Mouse (Mus musculus) MEL (cell line): Measurements from ENCODE around the gene 2410004B18Rik.

Experiments used
- CTCF ChIP-seq, 3 experiments: IDR thresholded peaks in 2 of 3; conservative IDR thresholded peaks in 1 of 3; 2 replicates each; pipeline ENCODE4 v1.5.1; 2011 to 2012; ENCODE audit warnings: low read length in 3 of 3, low read depth in 2 of 3, mild to moderate bottlenecking in 2 of 3, improper control_type of control experiment in 1 of 3, inconsistent platforms in 1 of 3, mixed read lengths in 1 of 3, moderate library complexity in 1 of 3; ENCODE audit not compliant: control insufficient read depth in 1 of 3, insufficient read depth in 1 of 3, poor library complexity in 1 of 3, severe bottlenecking in 1 of 3
- POLR2A ChIP-seq, 2 experiments: IDR thresholded peaks; 2 replicates each; pipeline ENCODE4 v1.6.1; 2011 to 2012; ENCODE audit warnings: low read length in 2 of 2, mild to moderate bottlenecking in 2 of 2, control low read depth in 1 of 2, improper control_type of control experiment in 1 of 2, low read depth in 1 of 2, moderate library complexity in 1 of 2; ENCODE audit not compliant: control insufficient read depth in 1 of 2, insufficient read depth in 1 of 2, poor library complexity in 1 of 2
- RCOR1 ChIP-seq: IDR thresholded peaks from 2 replicates; pipeline ENCODE4 v1.6.1; 2012; ENCODE audit warnings: low read depth, mild to moderate bottlenecking, inconsistent platforms, low read length, improper control_type of control experiment

DNA sequence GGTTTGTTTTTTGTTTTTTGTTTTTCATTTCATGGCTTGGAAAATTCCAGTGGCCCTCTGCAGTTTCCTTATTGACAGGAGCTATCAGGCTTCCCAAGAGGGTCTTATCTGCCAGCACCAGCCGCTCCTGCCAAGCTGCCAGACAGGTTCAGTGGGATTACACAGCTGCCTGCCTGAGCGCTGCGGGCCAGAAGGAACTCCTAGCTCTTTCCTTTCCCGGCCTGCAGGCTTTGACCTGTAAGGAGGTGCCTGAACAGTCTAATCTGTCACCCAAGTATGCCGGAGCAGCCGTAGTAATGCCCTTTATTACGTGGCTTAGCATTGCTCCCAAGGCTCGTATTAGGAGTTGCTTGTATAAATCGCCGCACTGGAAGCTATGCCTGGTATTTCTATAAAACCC lies 26.7 kb downstream of the 2410004B18Rik start:
- TF ChIP-seq CTCF (IDR thresholded peaks at IDR 0.05 in 2 of 3, conservative IDR thresholded peaks at IDR 0.05 in 1 of 3; ENCODE audit: control insufficient read depth in 1 of 3, insufficient read depth in 1 of 3, low read depth in 2 of 3, low read length in 3 of 3, poor library complexity in 1 of 3, severe bottlenecking in 1 of 3) (no peak), RCOR1 (peak; percentile 41; the same call in 1 of the 2 replicates), POLR2A (IDR thresholded peaks at IDR 0.05; ENCODE audit: control insufficient read depth in 1 of 2, insufficient read depth in 1 of 2, low read depth in 1 of 2, low read length in 2 of 2, poor library complexity in 1 of 2) (no peak)
